Mouse (Mus musculus): ENCODE results near the gene Egfem1. TPM values are rescaled to one million over a fixed set of nuclear protein-coding genes. Genes with fewer than 3 reads are reported as not detected.

Gene Egfem1
- polyA plus RNA-seq, 1 experiment from 2014 or later, result 1.6 TPM

DNA sequence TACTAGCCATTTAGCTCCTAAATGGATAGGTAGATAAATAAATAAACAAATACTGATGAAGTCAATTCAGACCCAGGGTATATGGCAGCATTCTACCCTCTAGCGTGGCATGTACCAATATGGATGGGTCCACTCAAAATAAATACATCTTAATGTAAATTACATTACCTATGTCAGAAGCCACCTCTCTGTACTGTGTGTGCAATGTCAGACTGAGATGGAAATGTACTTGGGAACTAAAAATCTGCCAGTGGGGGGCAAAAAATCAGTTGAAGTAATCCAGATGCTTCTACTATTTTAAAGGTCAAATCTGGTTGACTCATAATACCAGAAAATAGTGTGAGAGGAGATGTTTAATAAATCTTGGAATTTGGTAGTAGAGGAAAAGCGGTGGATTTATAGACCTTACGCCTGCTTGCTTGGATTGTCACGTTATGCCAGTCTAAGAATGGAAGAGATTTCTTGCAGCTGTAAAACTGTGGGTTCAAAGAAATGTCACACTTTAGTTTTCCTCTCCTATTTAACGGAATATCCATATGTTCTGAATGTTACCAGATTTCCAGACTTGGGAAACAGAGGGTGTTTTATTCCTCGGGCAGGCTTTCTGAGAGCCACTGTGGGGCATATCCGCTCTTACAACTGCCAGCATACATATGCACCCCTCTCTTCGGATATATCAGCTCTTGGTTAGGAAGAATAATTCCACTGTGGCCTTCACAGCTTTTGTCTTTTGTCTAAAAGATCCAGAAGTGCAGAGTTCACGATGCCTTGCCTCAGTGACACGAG is 116.1 kb downstream of the Egfem1 start:
- 65% methylated on average over 10 of the region's 10 CpGs for WGBS
- no peak for ATAC-seq (replicated peaks; ENCODE audit: low FRiP score, low read depth)
- no peak for TF ChIP-seq CTCF (IDR thresholded peaks at IDR 0.05; ENCODE audit: low read depth)

DNA sequence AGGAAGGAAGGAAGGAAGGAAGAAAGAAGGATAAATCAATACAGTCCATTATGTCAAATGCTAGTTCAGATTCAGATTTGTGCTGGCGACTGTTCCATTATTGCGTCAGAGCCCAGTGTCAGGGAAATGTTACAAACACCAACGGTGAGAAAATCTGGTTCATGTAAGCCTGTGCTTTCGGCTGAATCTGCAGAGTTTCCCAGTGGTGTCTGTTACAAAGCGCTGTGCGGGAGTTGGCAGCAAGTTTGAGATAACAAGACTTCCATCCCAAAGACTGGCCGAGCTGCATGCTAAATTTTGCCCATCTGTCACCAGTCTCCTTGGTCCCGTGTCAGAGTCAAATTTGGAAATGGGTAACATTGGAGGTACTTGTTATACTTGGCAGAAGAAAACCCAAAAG is 118.8 kb downstream of the Egfem1 start:
- ATAC-seq (replicated peaks; ENCODE audit: low FRiP score, low read depth) (no peak), DNase-seq (ENCODE audit: low spot score) (peak; percentile 4)
- Histone ChIP-seq H3K9ac (ENCODE audit: low read depth, low read length) (no peak overlapping the region), H3K4me2 (ENCODE audit: low read length) (no peak overlapping the region), H3K9me3 (replicated peaks; ENCODE audit: low read length) (no peaks in the 10 kb centered on the region), H3K36me3 (ENCODE audit: insufficient read depth, low read length) (no peaks in the 10 kb centered on the region), H3K4me3 (replicated peaks; ENCODE audit: low read depth, low read length) (no peak overlapping the region), H3K4me1 (replicated peaks; ENCODE audit: insufficient read depth, low read length) (no peaks in the 10 kb centered on the region), H3K27ac (no peak overlapping the region), H3K27me3 (ENCODE audit: insufficient read depth, low read length) (no peaks in the 10 kb centered on the region)
- no peak for TF ChIP-seq CTCF (IDR thresholded peaks at IDR 0.05; ENCODE audit: low read depth)
- WGBS, result 49% methylated on average over 8 of the region's 8 CpGs

More for the DNA sequence above, 116.1 kb downstream of the Egfem1 start:
- DNase-seq (ENCODE audit: low spot score), result no peak
- Histone ChIP-seq H3K4me3 (replicated peaks; ENCODE audit: low read depth, low read length) (no peak overlapping the region), H3K27ac (no peak overlapping the region), H3K4me2 (ENCODE audit: low read length) (no peak overlapping the region), H3K9ac (ENCODE audit: low read depth, low read length) (no peak overlapping the region), H3K4me1 (replicated peaks; ENCODE audit: insufficient read depth, low read length) (no peaks in the 10 kb centered on the region), H3K27me3 (ENCODE audit: insufficient read depth, low read length) (no peaks in the 10 kb centered on the region), H3K36me3 (ENCODE audit: insufficient read depth, low read length) (no peaks in the 10 kb centered on the region), H3K9me3 (replicated peaks; ENCODE audit: low read length) (no peaks in the 10 kb centered on the region)

DNA sequence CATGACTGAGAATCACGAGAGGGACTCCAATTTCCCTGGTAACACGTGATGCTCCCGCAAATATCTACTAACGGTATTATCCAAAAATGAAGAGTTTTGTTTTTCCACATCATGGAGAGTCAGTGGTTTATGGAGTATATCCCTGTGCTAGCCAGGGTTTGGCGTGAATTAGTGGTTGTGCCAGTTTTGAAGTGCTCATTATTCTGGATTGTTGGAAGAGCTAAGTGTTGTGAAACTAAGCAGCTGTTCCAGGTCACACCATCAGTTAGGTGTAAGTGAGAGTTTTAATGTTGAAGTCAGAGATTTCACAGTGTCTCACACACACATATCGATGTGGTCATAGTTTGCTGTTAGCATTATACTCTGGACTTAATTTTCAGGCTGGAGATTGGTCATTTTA is 120.7 kb downstream of the Egfem1 start:
- 85% methylated on average over 6 of the region's 6 CpGs for WGBS
- Histone ChIP-seq H3K4me1 (replicated peaks; ENCODE audit: insufficient read depth, low read length) (no peaks in the 10 kb centered on the region), H3K9me3 (replicated peaks; ENCODE audit: low read length) (no peaks in the 10 kb centered on the region), H3K4me3 (replicated peaks; ENCODE audit: low read depth, low read length) (no peak overlapping the region), H3K9ac (ENCODE audit: low read depth, low read length) (no peak overlapping the region), H3K27me3 (ENCODE audit: insufficient read depth, low read length) (no peaks in the 10 kb centered on the region), H3K27ac (no peak overlapping the region), H3K4me2 (ENCODE audit: low read length) (no peak overlapping the region), H3K36me3 (ENCODE audit: insufficient read depth, low read length) (no peaks in the 10 kb centered on the region)
- ATAC-seq (replicated peaks; ENCODE audit: low FRiP score, low read depth), result no peak
- DNase-seq (ENCODE audit: low spot score), result no peak
- TF ChIP-seq CTCF (IDR thresholded peaks at IDR 0.05; ENCODE audit: low read depth), result no peak

DNA sequence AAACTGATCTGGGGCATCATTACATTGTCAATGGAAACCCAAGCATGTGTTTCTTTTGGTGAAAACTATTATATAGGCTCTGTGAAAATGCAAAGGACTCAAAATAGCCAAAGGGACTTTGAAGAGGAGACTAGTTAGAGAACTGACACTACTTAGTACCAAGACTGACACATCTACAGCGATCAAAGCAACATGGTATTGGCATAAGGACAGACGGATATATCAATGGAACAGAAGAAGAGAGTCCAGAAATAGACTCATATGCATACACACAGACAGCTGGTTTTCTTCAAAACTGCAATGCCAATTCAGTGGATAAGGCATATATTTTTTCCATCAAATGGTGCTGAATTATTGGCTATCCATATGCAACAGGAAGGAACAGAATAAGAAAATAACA is 140.6 kb downstream of the Egfem1 start:
- WGBS, result 88% methylated on average over 2 of the region's 2 CpGs
- ATAC-seq (replicated peaks; ENCODE audit: low FRiP score, low read depth), result no peak
- H3K9me3 ChIP-seq (replicated peaks; ENCODE audit: low read length), result no peaks in the 10 kb centered on the region
- H3K9ac ChIP-seq (ENCODE audit: low read depth, low read length), result no peak overlapping the region
- no peak for DNase-seq (ENCODE audit: low spot score)
- no peaks in the 10 kb centered on the region for H3K4me1 ChIP-seq (replicated peaks; ENCODE audit: insufficient read depth, low read length)
- H3K27ac ChIP-seq, result no peak overlapping the region
- no peaks in the 10 kb centered on the region for H3K36me3 ChIP-seq (ENCODE audit: insufficient read depth, low read length)
- no peak for TF ChIP-seq CTCF (IDR thresholded peaks at IDR 0.05; ENCODE audit: low read depth)
- no peak overlapping the region for H3K4me3 ChIP-seq (replicated peaks; ENCODE audit: low read depth, low read length)
- H3K27me3 ChIP-seq (ENCODE audit: insufficient read depth, low read length), result no peaks in the 10 kb centered on the region
- H3K4me2 ChIP-seq (ENCODE audit: low read length), result no peak overlapping the region

DNA sequence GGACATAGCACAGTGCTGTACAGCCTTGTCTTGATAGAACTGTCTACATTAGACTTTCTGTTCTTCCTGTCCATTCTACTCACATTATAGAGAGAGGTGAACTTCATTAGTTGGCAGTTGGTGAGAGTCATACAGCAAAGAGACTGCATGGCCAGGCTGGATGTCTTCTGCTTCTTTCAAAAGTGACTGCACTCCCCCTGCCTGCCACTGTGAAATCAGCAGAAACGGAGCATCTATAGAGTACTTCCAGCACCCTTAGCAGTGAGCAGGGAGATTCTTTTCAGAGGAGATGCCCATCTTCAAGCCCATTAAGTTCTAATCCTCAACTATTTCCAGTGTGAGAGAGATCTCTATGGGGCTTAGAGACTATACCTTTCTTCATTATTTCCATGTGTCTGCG is 147.9 kb downstream of the Egfem1 start:
- no peak overlapping the region for H3K4me3 ChIP-seq (replicated peaks; ENCODE audit: low read depth, low read length)
- no peaks in the 10 kb centered on the region for H3K4me1 ChIP-seq (replicated peaks; ENCODE audit: insufficient read depth, low read length)
- peak; percentile 40; the same call in 1 of the 2 replicates for TF ChIP-seq CTCF (IDR thresholded peaks at IDR 0.05; ENCODE audit: low read depth)
- H3K27me3 ChIP-seq (ENCODE audit: insufficient read depth, low read length), result no peaks in the 10 kb centered on the region
- no peak overlapping the region for H3K27ac ChIP-seq
- 57% methylated on average over 2 of the region's 2 CpGs for WGBS
- ATAC-seq (replicated peaks; ENCODE audit: low FRiP score, low read depth) (no peak), DNase-seq (ENCODE audit: low spot score) (no peak)
- H3K9ac ChIP-seq (ENCODE audit: low read depth, low read length), result no peak overlapping the region
- H3K4me2 ChIP-seq (ENCODE audit: low read length), result no peak overlapping the region
- H3K9me3 ChIP-seq (replicated peaks; ENCODE audit: low read length), result no peaks in the 10 kb centered on the region
- no peaks in the 10 kb centered on the region for H3K36me3 ChIP-seq (ENCODE audit: insufficient read depth, low read length)

DNA sequence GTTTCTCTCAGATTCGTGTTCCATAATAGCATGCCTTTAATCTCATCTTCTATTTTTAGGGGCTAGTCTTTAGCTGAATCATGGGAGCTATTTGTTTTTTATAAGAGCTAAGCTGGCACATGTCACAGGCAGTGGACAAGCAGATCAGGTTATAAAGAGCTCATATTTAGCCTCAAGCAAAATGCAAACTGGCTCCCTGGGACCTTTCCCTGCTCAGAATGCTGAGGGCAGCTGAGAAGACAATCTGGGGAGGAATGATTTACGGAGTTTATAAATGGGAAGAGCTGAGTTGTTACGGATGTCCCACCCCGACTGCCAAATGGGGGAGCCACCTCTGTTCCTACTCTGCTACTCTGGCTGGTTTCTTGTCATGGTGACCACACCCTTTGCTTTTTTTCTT is 153.7 kb downstream of the Egfem1 start:
- no peaks in the 10 kb centered on the region for H3K36me3 ChIP-seq (ENCODE audit: insufficient read depth, low read length)
- no peak overlapping the region for H3K4me2 ChIP-seq (ENCODE audit: low read length)
- no peak overlapping the region for H3K27ac ChIP-seq
- ATAC-seq (replicated peaks; ENCODE audit: low FRiP score, low read depth), result no peak
- H3K9ac ChIP-seq (ENCODE audit: low read depth, low read length), result no peak overlapping the region
- H3K27me3 ChIP-seq (ENCODE audit: insufficient read depth, low read length), result no peaks in the 10 kb centered on the region
- H3K4me1 ChIP-seq (replicated peaks; ENCODE audit: insufficient read depth, low read length), result no peaks in the 10 kb centered on the region
- DNase-seq (ENCODE audit: low spot score), result no peak
- H3K4me3 ChIP-seq (replicated peaks; ENCODE audit: low read depth, low read length), result no peak overlapping the region
- TF ChIP-seq CTCF (IDR thresholded peaks at IDR 0.05; ENCODE audit: low read depth), result no peak
- H3K9me3 ChIP-seq (replicated peaks; ENCODE audit: low read length), result no peaks in the 10 kb centered on the region
- WGBS, result 36% methylated on average over 4 of the region's 4 CpGs

DNA sequence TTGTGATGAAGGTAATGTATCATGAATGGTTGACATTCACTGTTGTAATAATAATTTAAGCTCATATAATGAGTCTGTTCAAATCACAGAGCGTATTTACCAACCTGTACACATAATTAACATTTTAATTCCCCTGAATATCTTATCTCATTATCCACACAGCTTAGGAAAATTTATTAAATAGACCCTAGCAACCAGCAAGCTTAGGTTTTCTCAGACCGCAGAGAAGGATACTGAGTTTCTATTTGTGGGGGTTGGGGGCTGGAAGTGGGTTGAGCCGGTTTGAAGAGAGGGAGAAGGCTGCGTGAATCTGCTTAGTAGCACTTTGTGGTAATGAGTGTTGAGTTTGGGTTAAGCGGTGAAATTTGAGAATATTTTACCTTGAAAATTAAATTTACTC is 154.7 kb downstream of the Egfem1 start:
- Histone ChIP-seq H3K4me1 (replicated peaks; ENCODE audit: insufficient read depth, low read length) (no peaks in the 10 kb centered on the region), H3K36me3 (ENCODE audit: insufficient read depth, low read length) (no peaks in the 10 kb centered on the region), H3K27me3 (ENCODE audit: insufficient read depth, low read length) (no peaks in the 10 kb centered on the region), H3K27ac (no peak overlapping the region), H3K4me2 (ENCODE audit: low read length) (no peak overlapping the region), H3K4me3 (replicated peaks; ENCODE audit: low read depth, low read length) (no peak overlapping the region), H3K9me3 (replicated peaks; ENCODE audit: low read length) (no peaks in the 10 kb centered on the region), H3K9ac (ENCODE audit: low read depth, low read length) (no peak overlapping the region)
- no peak for ATAC-seq (replicated peaks; ENCODE audit: low FRiP score, low read depth)
- no peak for DNase-seq (ENCODE audit: low spot score)
- WGBS, result 86% methylated on average over 5 of the region's 5 CpGs
- no peak for TF ChIP-seq CTCF (IDR thresholded peaks at IDR 0.05; ENCODE audit: low read depth)

Data from kidney, postnatal 0 days (tissue).